Mouse (Mus musculus): Measurements from ENCODE around the gene Prune2. TPM values are rescaled to one million over a fixed set of nuclear protein-coding genes. Genes with fewer than 3 reads are reported as not detected.

Gene Prune2
- polyA plus RNA-seq, 1 experiment from 2014 or later = 3.1 TPM

GRCm38 (mm10) chr19:16959051-16959450, 3.1 kb downstream of the Prune2 start:
- H3K9ac ChIP-seq = no peak overlapping the region
- peaks cover 7% of the 10 kb centered on the region; the same call in 1 of the 2 replicates for H3K4me1 ChIP-seq
- H3K27ac ChIP-seq = no peak overlapping the region
- peaks cover 8% of the 10 kb centered on the region; the same call in 1 of the 2 replicates for H3K27me3 ChIP-seq
- no peak for ATAC-seq (ENCODE audit: insufficient number of reproducible peaks, insufficient read depth, low FRiP score, low TSS enrichment)
- no peak overlapping the region for H3K4me2 ChIP-seq (replicated peaks)
- no peaks in the 10 kb centered on the region for H3K36me3 ChIP-seq
- H3K9me3 ChIP-seq = no peaks in the 10 kb centered on the region
- no peak overlapping the region for H3K4me3 ChIP-seq
- WGBS = 95% methylated on average over 4 of the region's 4 CpGs

- no peak for ATAC-seq (ENCODE audit: insufficient number of reproducible peaks, insufficient read depth, low FRiP score, low TSS enrichment)
- 63% methylated on average over 8 of the region's 8 CpGs for WGBS
- Histone ChIP-seq H3K4me2 (replicated peaks) (no peak overlapping the region), H3K27ac (no peak overlapping the region), H3K36me3 (no peaks in the 10 kb centered on the region), H3K27me3 (peaks cover 5% of the 10 kb centered on the region; the same call in 1 of the 2 replicates), H3K9ac (no peak overlapping the region), H3K4me3 (no peak overlapping the region), H3K9me3 (0 out of 2 replicates have a peak, but pooled peaks cover 2% of the 10 kb centered on the region), H3K4me1 (peaks cover 7% of the 10 kb centered on the region; the same call in 1 of the 2 replicates)
Observed at GRCm38 (mm10) chr19:16959551-16959950, 3.6 kb downstream of the Prune2 start.

GRCm38 (mm10) chr19:16961036-16961435, 5.1 kb downstream of the Prune2 start:
- ATAC-seq (ENCODE audit: insufficient number of reproducible peaks, insufficient read depth, low FRiP score, low TSS enrichment) = no peak
- H3K36me3 ChIP-seq = no peaks in the 10 kb centered on the region
- no peak overlapping the region for H3K27ac ChIP-seq
- 90% methylated on average over 3 of the region's 3 CpGs for WGBS
- no peak overlapping the region for H3K9ac ChIP-seq
- peaks cover 3% of the 10 kb centered on the region; the same call in 1 of the 2 replicates for H3K4me1 ChIP-seq
- H3K27me3 ChIP-seq = peaks cover 5% of the 10 kb centered on the region; the same call in 1 of the 2 replicates
- no peak overlapping the region for H3K4me2 ChIP-seq (replicated peaks)
- H3K4me3 ChIP-seq = no peak overlapping the region
- 0 out of 2 replicates have a peak, but pooled peaks cover 5% of the 10 kb centered on the region for H3K9me3 ChIP-seq

- Histone ChIP-seq H3K27me3 (no peaks in the 10 kb centered on the region), H3K4me1 (no peaks in the 10 kb centered on the region), H3K27ac (no peak overlapping the region), H3K4me3 (no peak overlapping the region), H3K4me2 (replicated peaks) (no peak overlapping the region), H3K9ac (no peak overlapping the region), H3K9me3 (0 out of 2 replicates have a peak, but pooled peaks cover 5% of the 10 kb centered on the region), H3K36me3 (no peaks in the 10 kb centered on the region)
- 82% methylated on average over 3 of the region's 3 CpGs for WGBS
- no peak for ATAC-seq (ENCODE audit: insufficient number of reproducible peaks, insufficient read depth, low FRiP score, low TSS enrichment)
Observed at GRCm38 (mm10) chr19:16963178-16963577, 7.3 kb downstream of the Prune2 start.

GRCm38 (mm10) chr19:16968768-16969167, 12.8 kb downstream of the Prune2 start:
- 0 out of 2 replicates have a peak, but pooled peaks cover 5% of the 10 kb centered on the region for H3K9me3 ChIP-seq
- 78% methylated on average over 5 of the region's 5 CpGs for whole genome bisulfite sequencing
- no peak overlapping the region for H3K27ac ChIP-seq
- H3K4me2 ChIP-seq (replicated peaks) = no peak overlapping the region
- no peak overlapping the region for H3K9ac ChIP-seq
- no peak overlapping the region for H3K4me3 ChIP-seq
- H3K36me3 ChIP-seq = no peaks in the 10 kb centered on the region
- no peaks in the 10 kb centered on the region for H3K4me1 ChIP-seq
- no peak for ATAC-seq (ENCODE audit: insufficient number of reproducible peaks, insufficient read depth, low FRiP score, low TSS enrichment)
- no peaks in the 10 kb centered on the region for H3K27me3 ChIP-seq

GRCm38 (mm10) chr19:16970612-16971011, 14.7 kb downstream of the Prune2 start:
- Histone ChIP-seq H3K4me3 (no peak overlapping the region), H3K9ac (no peak overlapping the region), H3K27me3 (no peaks in the 10 kb centered on the region), H3K9me3 (no peaks in the 10 kb centered on the region), H3K4me2 (replicated peaks) (no peak overlapping the region), H3K4me1 (no peaks in the 10 kb centered on the region), H3K27ac (no peak overlapping the region), H3K36me3 (no peaks in the 10 kb centered on the region)
- WGBS = 62% methylated on average over 2 of the region's 2 CpGs
- ATAC-seq (ENCODE audit: insufficient number of reproducible peaks, insufficient read depth, low FRiP score, low TSS enrichment) = no peak

- Histone ChIP-seq H3K4me2 (replicated peaks) (no peak overlapping the region), H3K27ac (no peak overlapping the region), H3K4me1 (no peaks in the 10 kb centered on the region), H3K9me3 (no peaks in the 10 kb centered on the region), H3K9ac (no peak overlapping the region), H3K4me3 (no peak overlapping the region), H3K36me3 (no peaks in the 10 kb centered on the region), H3K27me3 (no peaks in the 10 kb centered on the region)
- 96% methylated on average over 3 of the region's 3 CpGs for WGBS
- no peak for ATAC-seq (ENCODE audit: insufficient number of reproducible peaks, insufficient read depth, low FRiP score, low TSS enrichment)
Observed at GRCm38 (mm10) chr19:16978910-16979309, 23.0 kb downstream of the Prune2 start.

GRCm38 (mm10) chr19:16981743-16982142, 25.8 kb downstream of the Prune2 start:
- Histone ChIP-seq H3K27ac (no peak overlapping the region), H3K4me2 (replicated peaks) (no peak overlapping the region), H3K4me3 (no peak overlapping the region), H3K9ac (no peak overlapping the region), H3K27me3 (no peaks in the 10 kb centered on the region), H3K4me1 (no peaks in the 10 kb centered on the region), H3K9me3 (no peaks in the 10 kb centered on the region), H3K36me3 (no peaks in the 10 kb centered on the region)
- 92% methylated on average over 4 of the region's 4 CpGs for WGBS
- no peak for ATAC-seq (ENCODE audit: insufficient number of reproducible peaks, insufficient read depth, low FRiP score, low TSS enrichment)

- 46% methylated on average over 5 of the region's 5 CpGs for WGBS
- no peak overlapping the region for H3K4me3 ChIP-seq
- H3K4me2 ChIP-seq (replicated peaks) = no peak overlapping the region
- no peaks in the 10 kb centered on the region for H3K4me1 ChIP-seq
- H3K27ac ChIP-seq = no peak overlapping the region
- no peak overlapping the region for H3K9ac ChIP-seq
- no peak for ATAC-seq (ENCODE audit: insufficient number of reproducible peaks, insufficient read depth, low FRiP score, low TSS enrichment)
- no peaks in the 10 kb centered on the region for H3K27me3 ChIP-seq
- H3K36me3 ChIP-seq = no peaks in the 10 kb centered on the region
- no peaks in the 10 kb centered on the region for H3K9me3 ChIP-seq
Observed at GRCm38 (mm10) chr19:16984897-16985296, 29.0 kb downstream of the Prune2 start.

GRCm38 (mm10) chr19:16987984-16988383, 32.1 kb downstream of the Prune2 start:
- Histone ChIP-seq H3K4me2 (replicated peaks) (no peak overlapping the region), H3K27me3 (no peaks in the 10 kb centered on the region), H3K4me1 (no peaks in the 10 kb centered on the region), H3K9me3 (no peaks in the 10 kb centered on the region), H3K36me3 (no peaks in the 10 kb centered on the region), H3K9ac (no peak overlapping the region), H3K27ac (no peak overlapping the region), H3K4me3 (no peak overlapping the region)
- no peak for ATAC-seq (ENCODE audit: insufficient number of reproducible peaks, insufficient read depth, low FRiP score, low TSS enrichment)
- WGBS = 83% methylated on average over 11 of the region's 11 CpGs

- Histone ChIP-seq H3K4me1 (no peaks in the 10 kb centered on the region), H3K27me3 (no peaks in the 10 kb centered on the region), H3K27ac (no peak overlapping the region), H3K36me3 (no peaks in the 10 kb centered on the region), H3K9me3 (no peaks in the 10 kb centered on the region), H3K9ac (no peak overlapping the region), H3K4me2 (replicated peaks) (no peak overlapping the region), H3K4me3 (no peak overlapping the region)
- WGBS = 88% methylated on average over 4 of the region's 4 CpGs
- ATAC-seq (ENCODE audit: insufficient number of reproducible peaks, insufficient read depth, low FRiP score, low TSS enrichment) = no peak
Observed at GRCm38 (mm10) chr19:16992151-16992550, 36.2 kb downstream of the Prune2 start.

- H3K36me3 ChIP-seq = no peaks in the 10 kb centered on the region
- no peaks in the 10 kb centered on the region for H3K9me3 ChIP-seq
- no peak overlapping the region for H3K9ac ChIP-seq
- H3K4me1 ChIP-seq = no peaks in the 10 kb centered on the region
- H3K27me3 ChIP-seq = no peaks in the 10 kb centered on the region
- H3K4me3 ChIP-seq = no peak overlapping the region
- no peak overlapping the region for H3K27ac ChIP-seq
- no peak overlapping the region for H3K4me2 ChIP-seq (replicated peaks)
- no peak for ATAC-seq (ENCODE audit: insufficient number of reproducible peaks, insufficient read depth, low FRiP score, low TSS enrichment)
- 72% methylated on average over 8 of the region's 8 CpGs for WGBS
Observed at GRCm38 (mm10) chr19:16994260-16994659, 38.3 kb downstream of the Prune2 start.

- Histone ChIP-seq H3K27me3 (no peaks in the 10 kb centered on the region), H3K36me3 (no peaks in the 10 kb centered on the region), H3K4me3 (no peak overlapping the region), H3K9ac (no peak overlapping the region), H3K27ac (no peak overlapping the region), H3K4me1 (no peaks in the 10 kb centered on the region), H3K9me3 (no peaks in the 10 kb centered on the region), H3K4me2 (replicated peaks) (no peak overlapping the region)
- ATAC-seq (ENCODE audit: insufficient number of reproducible peaks, insufficient read depth, low FRiP score, low TSS enrichment) = no peak
- 76% methylated on average over 7 of the region's 7 CpGs for WGBS
Observed at GRCm38 (mm10) chr19:16997915-16998314, 42.0 kb downstream of the Prune2 start.

All from embryonic facial prominence, embryonic 12.5 days (tissue).